Mouse (Mus musculus): ENCODE results near the gene AU040320. TPM values are rescaled to one million over a fixed set of nuclear protein-coding genes. Genes with fewer than 3 reads are reported as not detected.

Gene AU040320
- polyA plus RNA-seq, 1 experiment: 20.2 TPM

- Histone ChIP-seq H3K79me3 (ENCODE audit: low read depth) (no peaks in the 10 kb centered on the region), H3K79me2 (ENCODE audit: control insufficient read depth, insufficient read depth) (no peaks in the 10 kb centered on the region), H3K4me3 (ENCODE audit: insufficient read depth, poor library complexity, severe bottlenecking) (no peak overlapping the region), H3ac (ENCODE audit: control insufficient read depth, insufficient read length, low read depth) (no peak overlapping the region), H3K27me3 (ENCODE audit: control insufficient read depth, insufficient read depth, insufficient read length) (no peaks in the 10 kb centered on the region), H3K36me3 (ENCODE audit: control insufficient read depth, insufficient read depth) (no peaks in the 10 kb centered on the region)
- TF ChIP-seq USF1 (IDR thresholded peaks at IDR 0.05; ENCODE audit: low read depth): no peak
- TF ChIP-seq MYOD1 (IDR thresholded peaks at IDR 0.05; ENCODE audit: control insufficient read depth, insufficient read length, low read depth): no peak
- no peak for TF ChIP-seq MAX (IDR thresholded peaks at IDR 0.05)
- no peak for TF ChIP-seq CTCF (IDR thresholded peaks at IDR 0.05; ENCODE audit: control insufficient read depth, insufficient read depth, insufficient read length)
- TF ChIP-seq FOSL1 (IDR thresholded peaks at IDR 0.05; ENCODE audit: insufficient read depth, low read length, poor library complexity, severe bottlenecking): no peak
- no peak for TF ChIP-seq CEBPB (IDR thresholded peaks at IDR 0.05; ENCODE audit: low read depth)
- TF ChIP-seq MYOG (IDR thresholded peaks at IDR 0.05; ENCODE audit: control insufficient read depth, extremely low read depth, insufficient read length): no peak
Observed at GRCm38 (mm10) chr4:126803268-126803873, 50.0 kb downstream of the AU040320 start.

- no peaks in the 10 kb centered on the region for H3K79me3 ChIP-seq (ENCODE audit: low read depth)
- no peaks in the 10 kb centered on the region for H3K27me3 ChIP-seq (ENCODE audit: control insufficient read depth, insufficient read depth, insufficient read length)
- H3K79me2 ChIP-seq (ENCODE audit: control insufficient read depth, insufficient read depth): no peaks in the 10 kb centered on the region
- H3K36me3 ChIP-seq (ENCODE audit: control insufficient read depth, insufficient read depth): no peaks in the 10 kb centered on the region
- H3ac ChIP-seq (ENCODE audit: control insufficient read depth, insufficient read length, low read depth): no peak overlapping the region
- TF ChIP-seq MYOG (IDR thresholded peaks at IDR 0.05; ENCODE audit: control insufficient read depth, extremely low read depth, insufficient read length) (no peak), CTCF (IDR thresholded peaks at IDR 0.05; ENCODE audit: control insufficient read depth, insufficient read depth, insufficient read length) (no peak), MAX (IDR thresholded peaks at IDR 0.05) (no peak), CEBPB (IDR thresholded peaks at IDR 0.05; ENCODE audit: low read depth) (no peak)
- H3K4me3 ChIP-seq (ENCODE audit: insufficient read depth, poor library complexity, severe bottlenecking): no peak overlapping the region
Observed at GRCm38 (mm10) chr4:126805741-126806140, 52.4 kb downstream of the AU040320 start.

GRCm38 (mm10) chr4:126806692-126807427, 53.5 kb downstream of the AU040320 start:
- Histone ChIP-seq H3K27me3 (ENCODE audit: control insufficient read depth, insufficient read depth, insufficient read length) (no peaks in the 10 kb centered on the region), H3K4me3 (ENCODE audit: insufficient read depth, poor library complexity, severe bottlenecking) (no peak overlapping the region), H3K79me2 (ENCODE audit: control insufficient read depth, insufficient read depth) (no peaks in the 10 kb centered on the region), H3ac (ENCODE audit: control insufficient read depth, insufficient read length, low read depth) (no peak overlapping the region), H3K79me3 (ENCODE audit: low read depth) (no peaks in the 10 kb centered on the region), H3K36me3 (ENCODE audit: control insufficient read depth, insufficient read depth) (no peaks in the 10 kb centered on the region)
- TF ChIP-seq MYOG (IDR thresholded peaks at IDR 0.05; ENCODE audit: control insufficient read depth, extremely low read depth, insufficient read length): no peak
- no peak for TF ChIP-seq CEBPB (IDR thresholded peaks at IDR 0.05; ENCODE audit: low read depth)
- no peak for TF ChIP-seq MAX (IDR thresholded peaks at IDR 0.05)
- TF ChIP-seq FOSL1 (IDR thresholded peaks at IDR 0.05; ENCODE audit: insufficient read depth, low read length, poor library complexity, severe bottlenecking): no peak

- Histone ChIP-seq H3K27me3 (ENCODE audit: control insufficient read depth, insufficient read depth, insufficient read length) (no peaks in the 10 kb centered on the region), H3ac (ENCODE audit: control insufficient read depth, insufficient read length, low read depth) (no peak overlapping the region), H3K79me2 (ENCODE audit: control insufficient read depth, insufficient read depth) (no peaks in the 10 kb centered on the region), H3K36me3 (ENCODE audit: control insufficient read depth, insufficient read depth) (peaks cover 3% of the 10 kb centered on the region), H3K4me3 (ENCODE audit: insufficient read depth, poor library complexity, severe bottlenecking) (no peak overlapping the region), H3K79me3 (ENCODE audit: low read depth) (no peaks in the 10 kb centered on the region)
- TF ChIP-seq CTCF (IDR thresholded peaks at IDR 0.05; ENCODE audit: control insufficient read depth, insufficient read depth, insufficient read length) (no peak), USF1 (IDR thresholded peaks at IDR 0.05; ENCODE audit: low read depth) (no peak), MYOG (IDR thresholded peaks at IDR 0.05; ENCODE audit: control insufficient read depth, extremely low read depth, insufficient read length) (no peak), CEBPB (IDR thresholded peaks at IDR 0.05; ENCODE audit: low read depth) (no peak), MYOD1 (IDR thresholded peaks at IDR 0.05; ENCODE audit: control insufficient read depth, insufficient read length, low read depth) (no peak), FOSL1 (IDR thresholded peaks at IDR 0.05; ENCODE audit: insufficient read depth, low read length, poor library complexity, severe bottlenecking) (no peak), MAX (IDR thresholded peaks at IDR 0.05) (no peak)
Observed at GRCm38 (mm10) chr4:126810566-126810965, 57.2 kb downstream of the AU040320 start.

GRCm38 (mm10) chr4:126813212-126813611, 59.9 kb downstream of the AU040320 start:
- Histone ChIP-seq H3K27me3 (ENCODE audit: control insufficient read depth, insufficient read depth, insufficient read length) (no peaks in the 10 kb centered on the region), H3K79me2 (ENCODE audit: control insufficient read depth, insufficient read depth) (no peaks in the 10 kb centered on the region), H3K79me3 (ENCODE audit: low read depth) (no peaks in the 10 kb centered on the region), H3ac (ENCODE audit: control insufficient read depth, insufficient read length, low read depth) (no peak overlapping the region), H3K4me3 (ENCODE audit: insufficient read depth, poor library complexity, severe bottlenecking) (no peak overlapping the region), H3K36me3 (ENCODE audit: control insufficient read depth, insufficient read depth) (peaks cover 10% of the 10 kb centered on the region)
- TF ChIP-seq MYOD1 (IDR thresholded peaks at IDR 0.05; ENCODE audit: control insufficient read depth, insufficient read length, low read depth) (no peak), CEBPB (IDR thresholded peaks at IDR 0.05; ENCODE audit: low read depth) (no peak), MAX (IDR thresholded peaks at IDR 0.05) (no peak), CTCF (IDR thresholded peaks at IDR 0.05; ENCODE audit: control insufficient read depth, insufficient read depth, insufficient read length) (no peak), MYOG (IDR thresholded peaks at IDR 0.05; ENCODE audit: control insufficient read depth, extremely low read depth, insufficient read length) (no peak), USF1 (IDR thresholded peaks at IDR 0.05; ENCODE audit: low read depth) (no peak)

- peaks cover 10% of the 10 kb centered on the region for H3K36me3 ChIP-seq (ENCODE audit: control insufficient read depth, insufficient read depth)
- TF ChIP-seq MYOD1 (IDR thresholded peaks at IDR 0.05; ENCODE audit: control insufficient read depth, insufficient read length, low read depth) (no peak), CTCF (IDR thresholded peaks at IDR 0.05; ENCODE audit: control insufficient read depth, insufficient read depth, insufficient read length) (no peak), USF1 (IDR thresholded peaks at IDR 0.05; ENCODE audit: low read depth) (no peak), CEBPB (IDR thresholded peaks at IDR 0.05; ENCODE audit: low read depth) (no peak), FOSL1 (IDR thresholded peaks at IDR 0.05; ENCODE audit: insufficient read depth, low read length, poor library complexity, severe bottlenecking) (no peak), MYOG (IDR thresholded peaks at IDR 0.05; ENCODE audit: control insufficient read depth, extremely low read depth, insufficient read length) (no peak), MAX (IDR thresholded peaks at IDR 0.05) (no peak)
- no peaks in the 10 kb centered on the region for H3K79me2 ChIP-seq (ENCODE audit: control insufficient read depth, insufficient read depth)
- H3K4me3 ChIP-seq (ENCODE audit: insufficient read depth, poor library complexity, severe bottlenecking): no peak overlapping the region
- no peaks in the 10 kb centered on the region for H3K27me3 ChIP-seq (ENCODE audit: control insufficient read depth, insufficient read depth, insufficient read length)
- no peaks in the 10 kb centered on the region for H3K79me3 ChIP-seq (ENCODE audit: low read depth)
- no peak overlapping the region for H3ac ChIP-seq (ENCODE audit: control insufficient read depth, insufficient read length, low read depth)
Observed at GRCm38 (mm10) chr4:126814854-126815253, 61.5 kb downstream of the AU040320 start.

Measured in C2C12 (cell line).